Mouse (Mus musculus) olfactory bulb, adult 2 months (tissue): ENCODE results near the gene Slpi. TPM values are rescaled to one million over a fixed set of nuclear protein-coding genes. Genes with fewer than 3 reads are reported as not detected.

Experiments
- H3K27ac ChIP-seq: fragments of 200-500 bp; 2 replicates; pipeline ENCODE4 v1.5.1; 2012; ENCODE audit warnings: low read depth, low read length; ENCODE audit not compliant: insufficient read depth
- H3K4me1 ChIP-seq: fragments of 200-500 bp; 2 replicates; pipeline ENCODE4 v1.6.1; 2012; ENCODE audit warnings: low read length; ENCODE audit not compliant: control insufficient read depth, insufficient read depth
- H3K4me3 ChIP-seq: fragments of 200-500 bp; 2 replicates; pipeline ENCODE4 v1.5.1; 2012; ENCODE audit warnings: mild to moderate bottlenecking, low read depth, low read length, moderate library complexity; ENCODE audit not compliant: insufficient read depth
- CTCF ChIP-seq: fragments of 200-500 bp; IDR thresholded peaks from 2 replicates; pipeline ENCODE4 v1.5.1; 2012; ENCODE audit warnings: low read depth, mild to moderate bottlenecking, low read length, moderate library complexity; ENCODE audit not compliant: insufficient read depth
- POLR2A ChIP-seq: fragments of 200-500 bp; IDR thresholded peaks from 2 replicates; pipeline ENCODE4 v1.6.1; 2012; ENCODE audit warnings: mild to moderate bottlenecking, low read depth, low read length, moderate library complexity; ENCODE audit not compliant: insufficient read depth
- WGBS: fragments of 180-500 bp; shearing (Covaris S2); methylation state at CpG from one replicate; pipeline ENCODE4 v1.1.7; 2018; 5-methylcytosine and 5-hydroxymethylcytosine counted together
- polyA plus RNA-seq: library from polyadenylated mRNA; stranded (reverse); fragments of >200 nt; gene quantifications from 2 replicates; pipeline ENCODE4 v1.2.4, GENCODE M21; 2012; ENCODE audit warnings: low replicate concordance; ENCODE audit not compliant: missing spikeins, insufficient read depth, insufficient read length

The Slpi gene
- polyA plus RNA-seq, 1 experiment, result not detected

GRCm38 (mm10) chr2:164385927-164386763 is 2.8 kb downstream of the Slpi start:
- WGBS, result 11% methylated on average over 18 of the region's 18 CpGs
- H3K4me1 ChIP-seq, result peaks cover 15% of the 10 kb centered on the region
- H3K27ac ChIP-seq, result no peak overlapping the region
- H3K4me3 ChIP-seq, result no peak overlapping the region
- TF ChIP-seq CTCF (no peak), POLR2A (no peak)

- TF ChIP-seq CTCF, result no peak
- H3K4me1 ChIP-seq, result peaks cover 9% of the 10 kb centered on the region
- no peak overlapping the region for H3K4me3 ChIP-seq
- no peak overlapping the region for H3K27ac ChIP-seq
- 51% methylated on average over 11 of the region's 11 CpGs for WGBS
These were observed 5.1 kb downstream of the Slpi start for GRCm38 (mm10) chr2:164383656-164384399.

GRCm38 (mm10) chr2:164382971-164383370 is 5.9 kb downstream of the Slpi start:
- WGBS, result 93% methylated on average over 3 of the region's 3 CpGs
- H3K27ac ChIP-seq, result no peak overlapping the region
- H3K4me3 ChIP-seq, result no peak overlapping the region
- TF ChIP-seq CTCF, result no peak
- TF ChIP-seq POLR2A, result no peak
- peaks cover 8% of the 10 kb centered on the region for H3K4me1 ChIP-seq

GRCm38 (mm10) chr2:164381726-164382125 is 7.2 kb downstream of the Slpi start:
- Histone ChIP-seq H3K4me1 (peaks cover 8% of the 10 kb centered on the region), H3K27ac (no peak overlapping the region), H3K4me3 (no peak overlapping the region)
- 82% methylated on average over 8 of the region's 8 CpGs for WGBS
- no peak for TF ChIP-seq POLR2A
- TF ChIP-seq CTCF, result no peak

- 92% methylated on average over 15 of the region's 15 CpGs for WGBS
- Histone ChIP-seq H3K27ac (no peak overlapping the region), H3K4me3 (no peak overlapping the region), H3K4me1 (no peaks in the 10 kb centered on the region)
- TF ChIP-seq CTCF (no peak), POLR2A (no peak)
These were observed 11.1 kb downstream of the Slpi start for GRCm38 (mm10) chr2:164377478-164378426.

- Histone ChIP-seq H3K4me3 (no peak overlapping the region), H3K4me1 (no peaks in the 10 kb centered on the region), H3K27ac (no peak overlapping the region)
- WGBS, result 41% methylated on average over 4 of the region's 4 CpGs
- no peak for TF ChIP-seq POLR2A
- no peak for TF ChIP-seq CTCF
These were observed 15.7 kb downstream of the Slpi start for GRCm38 (mm10) chr2:164373187-164373586.

- TF ChIP-seq CTCF, result no peak
- no peak for TF ChIP-seq POLR2A
- Histone ChIP-seq H3K27ac (no peak overlapping the region), H3K4me1 (no peaks in the 10 kb centered on the region), H3K4me3 (no peak overlapping the region)
- 50% methylated on average over 3 of the region's 3 CpGs for WGBS
These were observed 16.4 kb downstream of the Slpi start for GRCm38 (mm10) chr2:164372408-164373053.

- Histone ChIP-seq H3K27ac (no peak overlapping the region), H3K4me3 (no peak overlapping the region), H3K4me1 (no peaks in the 10 kb centered on the region)
- no peak for TF ChIP-seq CTCF
- no peak for TF ChIP-seq POLR2A
- WGBS, result 64% methylated on average over 3 of the region's 3 CpGs
These were observed 17.5 kb downstream of the Slpi start for GRCm38 (mm10) chr2:164371371-164371770.
